In genomic region chr12:34155740-34156139, GRCm38 (mm10) we compare ENCODE assay signal across 14 mouse cellular contexts.
DNase-seq lines count a peak whose midpoint lies in the region; ATAC-seq and TF ChIP-seq lines count a peak whose summit lies in the region.
"Had no signal": no experiment of that assay in that cellular context is flagged by ENCODE, and none has a peak within 500 bp of the region (broad histone marks: within the 10 kb centered on the region; RNA-seq: fewer than 3 reads in every experiment).

No protein-coding gene starts in this region.

- no peaks in the 10 kb centered on the region for H3K27me3 ChIP-seq in forebrain, embryonic 16.5 days (replicated peaks; ENCODE audit: control insufficient read depth, insufficient read depth, low read length)
- no peaks in the 10 kb centered on the region for H3K27me3 ChIP-seq in forebrain, postnatal 0 days (ENCODE audit: insufficient read depth, low read length)
- H3K27me3 ChIP-seq in kidney, embryonic 15.5 days: no peaks in the 10 kb centered on the region
- no peaks in the 10 kb centered on the region for H3K27me3 ChIP-seq in limb, embryonic 15.5 days
- H3K27me3 ChIP-seq in hindbrain, embryonic 14.5 days (ENCODE audit: control insufficient read depth, insufficient read depth, low read length): no peaks in the 10 kb centered on the region
- H3K27me3 ChIP-seq: liver, embryonic 12.5 days; megakaryocyte, embryonic 14.5 days had no signal

- H3K4me3 ChIP-seq in forebrain, embryonic 16.5 days (replicated peaks; ENCODE audit: low read length): no peak overlapping the region
- no peak overlapping the region for H3K4me3 ChIP-seq in forebrain, postnatal 0 days (ENCODE audit: low read depth, low read length)
- H3K4me3 ChIP-seq in kidney, embryonic 15.5 days (replicated peaks): no peak overlapping the region
- H3K4me3 ChIP-seq in limb, embryonic 15.5 days: no peak overlapping the region
- no peak overlapping the region for H3K4me3 ChIP-seq in hindbrain, embryonic 14.5 days (replicated peaks; ENCODE audit: low read length)
- H3K4me3 ChIP-seq: liver, embryonic 12.5 days; megakaryocyte, embryonic 14.5 days had no signal

- TF ChIP-seq CTCF in forebrain, postnatal 0 days (IDR thresholded peaks at IDR 0.05; ENCODE audit: low read depth): no peak

- ATAC-seq in forebrain, embryonic 16.5 days: 0 out of 2 replicates have a peak, but pooled peaks have one; percentile 38
- no peak for ATAC-seq in forebrain, postnatal 0 days
- ATAC-seq in kidney, embryonic 15.5 days (replicated peaks; ENCODE audit: low FRiP score): no peak
- ATAC-seq in limb, embryonic 15.5 days (ENCODE audit: insufficient number of reproducible peaks, low FRiP score, low TSS enrichment, low read depth): no peak
- ATAC-seq in hindbrain, embryonic 14.5 days (ENCODE audit: low FRiP score): no peak
- ATAC-seq: liver, embryonic 12.5 days had no signal

- no peak overlapping the region for H3K27ac ChIP-seq in forebrain, embryonic 16.5 days (ENCODE audit: low read length)
- no peak overlapping the region for H3K27ac ChIP-seq in forebrain, postnatal 0 days (ENCODE audit: low read depth, low read length)
- no peak overlapping the region for H3K27ac ChIP-seq in kidney, embryonic 15.5 days
- 0 out of 2 replicates have a peak overlapping the region, but pooled peaks have one; percentile 17 for H3K27ac ChIP-seq in limb, embryonic 15.5 days
- no peak overlapping the region for H3K27ac ChIP-seq in hindbrain, embryonic 14.5 days
- H3K27ac ChIP-seq: liver, embryonic 12.5 days had no signal

- H3K9me3 ChIP-seq in forebrain, embryonic 16.5 days (ENCODE audit: control insufficient read depth, low read length): no peaks in the 10 kb centered on the region
- no peaks in the 10 kb centered on the region for H3K9me3 ChIP-seq in forebrain, postnatal 0 days (ENCODE audit: low read length)
- no peaks in the 10 kb centered on the region for H3K9me3 ChIP-seq in kidney, embryonic 15.5 days (replicated peaks)
- H3K9me3 ChIP-seq in limb, embryonic 15.5 days: no peaks in the 10 kb centered on the region
- no peaks in the 10 kb centered on the region for H3K9me3 ChIP-seq in hindbrain, embryonic 14.5 days (ENCODE audit: control insufficient read depth, low read length)
- H3K9me3 ChIP-seq: liver, embryonic 12.5 days; megakaryocyte, embryonic 14.5 days had no signal

- H3K36me3 ChIP-seq in forebrain, embryonic 16.5 days (ENCODE audit: control insufficient read depth, insufficient read depth): no peaks in the 10 kb centered on the region
- no peaks in the 10 kb centered on the region for H3K36me3 ChIP-seq in forebrain, postnatal 0 days (ENCODE audit: insufficient read depth)
- H3K36me3 ChIP-seq in kidney, embryonic 15.5 days: no peaks in the 10 kb centered on the region
- H3K36me3 ChIP-seq in limb, embryonic 15.5 days: no peaks in the 10 kb centered on the region
- H3K36me3 ChIP-seq in hindbrain, embryonic 14.5 days (replicated peaks; ENCODE audit: control insufficient read depth, insufficient read depth): no peaks in the 10 kb centered on the region
- H3K36me3 ChIP-seq: G1E; liver, embryonic 12.5 days had no signal

- no peak overlapping the region for H3K4me2 ChIP-seq in forebrain, embryonic 16.5 days (ENCODE audit: low read length)
- no peak overlapping the region for H3K4me2 ChIP-seq in forebrain, postnatal 0 days (ENCODE audit: low read depth)
- no peak overlapping the region for H3K4me2 ChIP-seq in kidney, embryonic 15.5 days
- no peak overlapping the region for H3K4me2 ChIP-seq in limb, embryonic 15.5 days
- H3K4me2 ChIP-seq in hindbrain, embryonic 14.5 days (replicated peaks): no peak overlapping the region
- H3K4me2 ChIP-seq: liver, embryonic 12.5 days had no signal

- no peak for DNase-seq in forebrain, postnatal 0 days
- peak; percentile 12 for DNase-seq in kidney, postnatal 10 days
- peak; percentile 36 for DNase-seq in embryo, embryonic 10.5 days (ENCODE audit: low spot score)
- no peak for DNase-seq in hindbrain, embryonic 14.5 days (ENCODE audit: low spot score)
- DNase-seq: cerebellum, adult 11 months; gastrocnemius, postnatal 10 days; kidney, postnatal 36 days; thymus, postnatal 4 days had no signal

- no peaks in the 10 kb centered on the region for H3K4me1 ChIP-seq in forebrain, embryonic 16.5 days (replicated peaks; ENCODE audit: control insufficient read depth, insufficient read depth, low read length)
- H3K4me1 ChIP-seq in forebrain, postnatal 0 days (ENCODE audit: insufficient read depth): no peaks in the 10 kb centered on the region
- 0 out of 2 replicates have a peak, but pooled peaks cover 2% of the 10 kb centered on the region for H3K4me1 ChIP-seq in kidney, embryonic 15.5 days
- peaks cover 8% of the 10 kb centered on the region; the same call in 1 of the 2 replicates for H3K4me1 ChIP-seq in limb, embryonic 15.5 days
- H3K4me1 ChIP-seq in hindbrain, embryonic 14.5 days (replicated peaks; ENCODE audit: control insufficient read depth, insufficient read depth, low read length): no peaks in the 10 kb centered on the region
- H3K4me1 ChIP-seq: liver, embryonic 12.5 days; megakaryocyte, embryonic 14.5 days had no signal

- no peak overlapping the region for H3K9ac ChIP-seq in forebrain, embryonic 16.5 days (replicated peaks; ENCODE audit: low read depth, low read length)
- H3K9ac ChIP-seq in forebrain, postnatal 0 days: no peak overlapping the region
- no peak overlapping the region for H3K9ac ChIP-seq in kidney, embryonic 15.5 days
- no peak overlapping the region for H3K9ac ChIP-seq in limb, embryonic 15.5 days
- no peak overlapping the region for H3K9ac ChIP-seq in hindbrain, embryonic 14.5 days
- H3K9ac ChIP-seq: liver, embryonic 12.5 days had no signal

- WGBS in forebrain, embryonic 16.5 days: 25% methylated on average over 5 of the region's 5 CpGs
- 34% methylated on average over 5 of the region's 5 CpGs for WGBS in forebrain, postnatal 0 days
- 13% methylated on average over 5 of the region's 5 CpGs for WGBS in kidney, embryonic 15.5 days
- 12% methylated on average over 5 of the region's 5 CpGs for WGBS in limb, embryonic 15.5 days
- WGBS in hindbrain, embryonic 14.5 days: 58% methylated on average over 5 of the region's 5 CpGs

Comparison
In these comparisons a context has a peak if more than half of its experiments do, and no peak if none do; other contexts are left out.
1. DNase-seq: peak in kidney, postnatal 10 days (single experiment) and embryo, embryonic 10.5 days (single experiment); none in forebrain, postnatal 0 days (single experiment) and hindbrain, embryonic 14.5 days (single experiment).